ENCODE assay signal across 11 mouse cellular contexts in genomic region chr13:54748721-54749060, GRCm38 (mm10). TPM values are rescaled to one million over a fixed set of nuclear protein-coding genes. Genes with fewer than 3 reads are reported as not detected.
A peak's percentile ranks its signal among the peaks of the same experiment; 100 is the strongest.
DNase-seq lines count a peak whose midpoint lies in the region; ATAC-seq lines count a peak whose summit lies in the region.
"Had no signal": no experiment of that assay in that cellular context is flagged by ENCODE, and none has a peak within 500 bp of the region (broad histone marks: within the 10 kb centered on the region; RNA-seq: fewer than 3 reads in every experiment).

No protein-coding gene starts in this region.

- peaks cover 84% of the 10 kb centered on the region for H3K27me3 ChIP-seq in heart, embryonic 10.5 days (ENCODE audit: insufficient read depth, poor library complexity, severe bottlenecking)
- H3K27me3 ChIP-seq in heart, embryonic 11.5 days (ENCODE audit: control insufficient read depth, insufficient read depth, low read length), result peaks cover 55% of the 10 kb centered on the region
- 0 out of 2 replicates have a peak, but pooled peaks cover 6% of the 10 kb centered on the region for H3K27me3 ChIP-seq in forebrain, embryonic 14.5 days (replicated peaks; ENCODE audit: control insufficient read depth, insufficient read depth, low read length)
- H3K27me3 ChIP-seq in liver, embryonic 13.5 days, result peaks cover 72% of the 10 kb centered on the region

- 54% methylated on average over 10 of the region's 10 CpGs for WGBS in heart, embryonic 10.5 days
- 51% methylated on average over 10 of the region's 10 CpGs for WGBS in heart, embryonic 11.5 days (ENCODE audit: insufficient replicate concordance)
- WGBS in forebrain, embryonic 14.5 days, result 29% methylated on average over 10 of the region's 10 CpGs
- WGBS in liver, embryonic 13.5 days (ENCODE audit: insufficient replicate concordance), result 53% methylated on average over 10 of the region's 10 CpGs

- no peaks in the 10 kb centered on the region for H3K9me3 ChIP-seq in heart, embryonic 10.5 days
- no peaks in the 10 kb centered on the region for H3K9me3 ChIP-seq in heart, embryonic 11.5 days (replicated peaks; ENCODE audit: control insufficient read depth, low read length)
- no peaks in the 10 kb centered on the region for H3K9me3 ChIP-seq in forebrain, embryonic 14.5 days (replicated peaks; ENCODE audit: control insufficient read depth, low read length)
- no peaks in the 10 kb centered on the region for H3K9me3 ChIP-seq in liver, embryonic 13.5 days (replicated peaks)

- H3K27ac ChIP-seq in heart, embryonic 10.5 days, result no peak overlapping the region
- no peak overlapping the region for H3K27ac ChIP-seq in heart, embryonic 11.5 days (ENCODE audit: low read depth, low read length)
- H3K27ac ChIP-seq in forebrain, embryonic 14.5 days (ENCODE audit: low read depth, low read length), result peak overlapping the region; percentile 90; the same call in 1 of the 2 replicates
- no peak overlapping the region for H3K27ac ChIP-seq in liver, embryonic 13.5 days
- H3K27ac ChIP-seq: liver, embryonic 14.5 days had no signal

- DNase-seq in heart, embryonic 10.5 days (ENCODE audit: low spot score), result no peak
- peak; percentile 67 for DNase-seq in brain, adult 2 months (ENCODE audit: low read depth, low spot score)
- DNase-seq in forebrain, embryonic 14.5 days (ENCODE audit: low spot score), result no peak
- no peak for DNase-seq in liver, embryonic 13.5 days
- DNase-seq in gastrocnemius, postnatal 36 days, result no peak
- no peak for DNase-seq in frontal cortex, postnatal 10 days (ENCODE audit: low spot score in 2 of 2)
- DNase-seq in heart, postnatal 14 days, result no peak
- DNase-seq: kidney, adult 9 months had no signal

- peaks cover 19% of the 10 kb centered on the region for H3K4me1 ChIP-seq in heart, embryonic 10.5 days
- H3K4me1 ChIP-seq in heart, embryonic 11.5 days (ENCODE audit: control insufficient read depth, insufficient read depth, low read length), result peaks cover 6% of the 10 kb centered on the region; the same call in 1 of the 2 replicates
- H3K4me1 ChIP-seq in forebrain, embryonic 14.5 days (ENCODE audit: control insufficient read depth, insufficient read depth, low read length), result peaks cover 26% of the 10 kb centered on the region
- peaks cover 9% of the 10 kb centered on the region for H3K4me1 ChIP-seq in liver, embryonic 13.5 days (replicated peaks)

- no peaks in the 10 kb centered on the region for H3K36me3 ChIP-seq in heart, embryonic 10.5 days
- no peaks in the 10 kb centered on the region for H3K36me3 ChIP-seq in heart, embryonic 11.5 days (ENCODE audit: control insufficient read depth, insufficient read depth, low read length)
- 0 out of 2 replicates have a peak, but pooled peaks cover 4% of the 10 kb centered on the region for H3K36me3 ChIP-seq in forebrain, embryonic 14.5 days (ENCODE audit: control insufficient read depth, insufficient read depth, low read length)
- H3K36me3 ChIP-seq in liver, embryonic 13.5 days, result no peaks in the 10 kb centered on the region

- H3K4me2 ChIP-seq in heart, embryonic 11.5 days, result no peak overlapping the region
- H3K4me2 ChIP-seq in forebrain, embryonic 14.5 days (ENCODE audit: low read length), result peak overlapping the region; percentile 67
- 0 out of 2 replicates have a peak overlapping the region, but pooled peaks have one; percentile 67 for H3K4me2 ChIP-seq in liver, embryonic 13.5 days

- intact Hi-C loops in gastrocnemius, postnatal 36 days (cut with DNase I), result no loop called here
- intact Hi-C loops in heart, postnatal 14 days (cut with DNase I), result no loop called here

- ATAC-seq in heart, embryonic 11.5 days (replicated peaks; ENCODE audit: insufficient number of reproducible peaks, low FRiP score, low TSS enrichment), result no peak
- ATAC-seq in forebrain, embryonic 14.5 days, result peak; percentile 7; the same call in 1 of the 2 replicates
- ATAC-seq in liver, embryonic 13.5 days (ENCODE audit: low read depth), result no peak

- H3K9ac ChIP-seq in heart, embryonic 11.5 days (ENCODE audit: low read depth, low read length), result no peak overlapping the region
- peak overlapping the region; percentile 81 for H3K9ac ChIP-seq in forebrain, embryonic 14.5 days (ENCODE audit: low read length)
- H3K9ac ChIP-seq in liver, embryonic 13.5 days, result no peak overlapping the region
- H3K9ac ChIP-seq: liver, embryonic 14.5 days had no signal

- H3K4me3 ChIP-seq in heart, embryonic 10.5 days, result peak overlapping the region; percentile 70
- H3K4me3 ChIP-seq in heart, embryonic 11.5 days (ENCODE audit: low read depth, low read length), result no peak overlapping the region; the same call in 1 of the 2 replicates
- H3K4me3 ChIP-seq in forebrain, embryonic 14.5 days (ENCODE audit: low read depth, low read length), result peak overlapping the region; percentile 61
- no peak overlapping the region for H3K4me3 ChIP-seq in liver, embryonic 13.5 days (replicated peaks)

RNA-seq across cellular contexts. Expression of gene Gprin1, which starts 1.0 kb away (rescaled TPM):
- 0.03 and 0.06 TPM in 2 replicates for polyA plus RNA-seq in heart, embryonic 10.5 days (2016; fragmentation: Nextera tagmentation; extraction: Ambion mirVana)
- polyA plus RNA-seq in heart, embryonic 11.5 days (2014; fragmentation: Nextera tagmentation; extraction: Ambion mirVana), result 0.13 TPM in 2 replicates
- polyA plus RNA-seq in forebrain, embryonic 14.5 days (2014; fragmentation: Nextera tagmentation; extraction: Ambion mirVana), result 16.8 and 17.4 TPM in 2 replicates
- 0.02 and 0.05 TPM in 2 replicates for polyA plus RNA-seq in liver, embryonic 13.5 days (2015; fragmentation: Nextera tagmentation; extraction: Ambion mirVana)
- not detected for total RNA-seq in gastrocnemius, postnatal 36 days (2021)
- not detected for total RNA-seq in heart, postnatal 14 days (2021)
- total RNA-seq: gastrocnemius, adult 18-20 months had no signal

RNA-seq across cellular contexts. Expression of gene Sncb, which starts 17.7 kb away (rescaled TPM):
- polyA plus RNA-seq in heart, embryonic 10.5 days (2016; fragmentation: Nextera tagmentation; extraction: Ambion mirVana), result 0.13 TPM in 1 of 2 replicates, not detected in the other
- polyA plus RNA-seq in heart, embryonic 11.5 days (2014; fragmentation: Nextera tagmentation; extraction: Ambion mirVana), result 0.27 and 0.59 TPM in 2 replicates
- polyA plus RNA-seq in forebrain, embryonic 14.5 days (2014; fragmentation: Nextera tagmentation; extraction: Ambion mirVana), result 25.7 and 31.8 TPM in 2 replicates
- polyA plus RNA-seq in liver, embryonic 13.5 days (2015; fragmentation: Nextera tagmentation; extraction: Ambion mirVana), result not detected in 2 replicates
- total RNA-seq in gastrocnemius, postnatal 36 days (2021), result not detected
- not detected for total RNA-seq in heart, postnatal 14 days (2021)
- total RNA-seq: gastrocnemius, adult 18-20 months had no signal

RNA-seq across cellular contexts. Expression of gene Eif4e1b, which starts 35.1 kb away (rescaled TPM):
- not detected in 2 replicates for polyA plus RNA-seq in heart, embryonic 10.5 days (2016; fragmentation: Nextera tagmentation; extraction: Ambion mirVana)
- not detected in 2 replicates for polyA plus RNA-seq in heart, embryonic 11.5 days (2014; fragmentation: Nextera tagmentation; extraction: Ambion mirVana)
- polyA plus RNA-seq in forebrain, embryonic 14.5 days (2014; fragmentation: Nextera tagmentation; extraction: Ambion mirVana), result not detected in 2 replicates
- not detected in 2 replicates for polyA plus RNA-seq in liver, embryonic 13.5 days (2015; fragmentation: Nextera tagmentation; extraction: Ambion mirVana)
- not detected for total RNA-seq in gastrocnemius, postnatal 36 days (2021)
- not detected for total RNA-seq in heart, postnatal 14 days (2021)
- total RNA-seq: gastrocnemius, adult 18-20 months had no signal
- polyA plus RNA-seq: liver, embryonic 14.5 days had no signal

RNA-seq across cellular contexts. Expression of gene Tspan17, which starts 40.5 kb away (rescaled TPM):
- polyA plus RNA-seq in heart, embryonic 10.5 days (2016; fragmentation: Nextera tagmentation; extraction: Ambion mirVana), result 5.2 and 5.6 TPM in 2 replicates
- polyA plus RNA-seq in heart, embryonic 11.5 days (2014; fragmentation: Nextera tagmentation; extraction: Ambion mirVana), result 2.4 and 3.9 TPM in 2 replicates
- 16.0 and 16.3 TPM in 2 replicates for polyA plus RNA-seq in forebrain, embryonic 14.5 days (2014; fragmentation: Nextera tagmentation; extraction: Ambion mirVana)
- polyA plus RNA-seq in liver, embryonic 13.5 days (2015; fragmentation: Nextera tagmentation; extraction: Ambion mirVana), result 1.5 and 2.0 TPM in 2 replicates
- total RNA-seq in gastrocnemius, postnatal 36 days (2021), result 10 to 100 TPM; 16.3 to 23.4 TPM
- total RNA-seq in heart, postnatal 14 days (2021), result 10 to 100 TPM in 1 of 2 experiments, 1 to 10 TPM in 1; 9.0 to 12.1 TPM

RNA-seq across cellular contexts. Expression of gene Cdhr2, which starts 47.4 kb away (rescaled TPM):
- polyA plus RNA-seq in heart, embryonic 10.5 days (2016; fragmentation: Nextera tagmentation; extraction: Ambion mirVana), result 0.06 and 1.2 TPM in 2 replicates
- polyA plus RNA-seq in heart, embryonic 11.5 days (2014; fragmentation: Nextera tagmentation; extraction: Ambion mirVana), result 0.04 and 0.24 TPM in 2 replicates
- polyA plus RNA-seq in forebrain, embryonic 14.5 days (2014; fragmentation: Nextera tagmentation; extraction: Ambion mirVana), result 0.05 and 0.14 TPM in 2 replicates
- 7.8 and 10.5 TPM in 2 replicates for polyA plus RNA-seq in liver, embryonic 13.5 days (2015; fragmentation: Nextera tagmentation; extraction: Ambion mirVana)
- not detected for total RNA-seq in gastrocnemius, postnatal 36 days (2021)
- total RNA-seq in heart, postnatal 14 days (2021), result not detected
- total RNA-seq: gastrocnemius, adult 18-20 months had no signal

Comparison
In these comparisons a context has a peak if more than half of its experiments do, and no peak if none do; other contexts are left out.
1. H3K4me3 ChIP-seq: peak in heart, embryonic 10.5 days (single experiment) and forebrain, embryonic 14.5 days (single experiment); none in heart, embryonic 11.5 days (single experiment) and liver, embryonic 13.5 days (single experiment).
2. RNA of gene Gprin1, which starts 1.0 kb away (polyA plus RNA-seq): 16.8 to 17.4 TPM in forebrain, embryonic 14.5 days; 0.13 TPM in heart, embryonic 11.5 days, 0.03 to 0.06 TPM in heart, embryonic 10.5 days and 0.02 to 0.05 TPM in liver, embryonic 13.5 days; every median in the first group is over 10 times any median in the second.
3. RNA of gene Sncb, which starts 17.7 kb away (polyA plus RNA-seq): 25.7 to 31.8 TPM in forebrain, embryonic 14.5 days; 0.27 to 0.59 TPM in heart, embryonic 11.5 days, 0.13 TPM in heart, embryonic 10.5 days and not detected in liver, embryonic 13.5 days; every median in the first group is over 10 times any median in the second.